Mouse (Mus musculus): ENCODE measurements around the gene Capn2.

DNA sequence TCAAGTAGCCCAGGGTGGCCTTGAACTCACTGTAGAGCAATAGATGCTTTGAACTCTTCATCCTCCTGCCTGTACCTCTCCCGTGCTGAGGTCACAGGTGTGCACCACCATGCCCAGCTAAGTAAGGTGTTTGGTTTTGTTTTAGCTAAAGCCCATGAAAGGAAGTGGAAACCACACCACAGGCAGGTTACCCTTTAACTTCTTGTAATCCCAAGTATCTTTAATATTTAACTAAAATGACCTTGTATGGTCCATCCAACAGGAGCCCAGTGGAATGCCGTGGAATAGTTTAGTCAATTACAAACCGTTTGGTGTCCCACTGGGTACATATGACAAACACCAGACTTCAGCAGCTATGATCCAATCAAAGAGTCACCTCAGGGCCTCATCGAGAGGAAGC is 38.5 kb downstream of the Capn2 start:
- TF ChIP-seq CTCF (IDR thresholded peaks at IDR 0.05; ENCODE audit: extremely low read depth, insufficient read depth, low read length) (no peak), POLR2A (IDR thresholded peaks at IDR 0.05; ENCODE audit: extremely low read depth, insufficient read depth, low read length) (no peak)

Measured in cortical plate, adult 2 months (tissue).